Mouse (Mus musculus) neural tube, embryonic 15.5 days (tissue): ENCODE measurements at regions not wholly inside any gene's neighbourhood (a gene's known extent, or its start where the extent isn't known, plus 50 kb on each side); places are given as distances from the start of the nearest gene placed in this dataset.

Experiments used
- ATAC-seq: fragments of 200-750 bp; cut with Nextera tagmentation; 2 replicates; pipeline ENCODE4 v1.8.0; 2017; ENCODE audit warnings: mild to moderate bottlenecking, moderate TSS enrichment, moderate library complexity; ENCODE audit not compliant: low FRiP score
- H3K27ac ChIP-seq: fragments of 300-500 bp; sonication (generic); replicated peaks from 2 replicates; pipeline ENCODE4 v1.5.1; 2015; ENCODE audit warnings: mild to moderate bottlenecking, inconsistent platforms
- H3K27me3 ChIP-seq: fragments of 300-500 bp; sonication (generic); replicated peaks from 2 replicates; pipeline ENCODE4 v1.6.1; 2015; ENCODE audit warnings: inconsistent platforms
- H3K36me3 ChIP-seq: fragments of 300-500 bp; sonication (generic); 2 replicates; pipeline ENCODE4 v1.6.1; 2015; ENCODE audit warnings: inconsistent platforms
- H3K4me1 ChIP-seq: fragments of 300-500 bp; sonication (generic); 2 replicates; pipeline ENCODE4 v1.6.1; 2015; ENCODE audit warnings: inconsistent platforms
- H3K4me2 ChIP-seq: fragments of 300-500 bp; sonication (generic); 2 replicates; pipeline ENCODE4 v1.6.1; 2015; ENCODE audit warnings: inconsistent platforms, mild to moderate bottlenecking, moderate library complexity
- H3K4me3 ChIP-seq: fragments of 300-500 bp; sonication (generic); replicated peaks from 2 replicates; pipeline ENCODE4 v1.5.1; 2015; ENCODE audit warnings: mild to moderate bottlenecking, inconsistent platforms
- H3K9ac ChIP-seq: fragments of 300-500 bp; sonication (generic); replicated peaks from 2 replicates; pipeline ENCODE4 v1.6.1; 2015; ENCODE audit warnings: mild to moderate bottlenecking, inconsistent platforms
- H3K9me3 ChIP-seq: fragments of 300-500 bp; sonication (generic); replicated peaks from 2 replicates; pipeline ENCODE4 v1.6.1; 2016; ENCODE audit warnings: inconsistent platforms
- WGBS: fragments of 180-500 bp; shearing (Covaris S2); methylation state at CpG from one replicate; pipeline ENCODE4 v1.1.7; 2015; ENCODE audit warnings: mixed read lengths; 5-methylcytosine and 5-hydroxymethylcytosine counted together

GRCm38 (mm10) chr17:87501098-87501497, 54.4 kb upstream of the Calm2 start:
- H3K4me2 ChIP-seq, result no peak overlapping the region
- no peak for ATAC-seq
- no peak overlapping the region for H3K27ac ChIP-seq
- H3K4me1 ChIP-seq, result peaks cover 21% of the 10 kb centered on the region
- H3K9me3 ChIP-seq, result no peaks in the 10 kb centered on the region
- no peaks in the 10 kb centered on the region for H3K27me3 ChIP-seq
- H3K36me3 ChIP-seq, result no peaks in the 10 kb centered on the region
- whole genome bisulfite sequencing, result 58% methylated on average over 2 of the region's 2 CpGs
- H3K4me3 ChIP-seq, result no peak overlapping the region
- no peak overlapping the region for H3K9ac ChIP-seq

GRCm38 (mm10) chr17:87501687-87502387, 55.1 kb upstream of the Calm2 start:
- Histone ChIP-seq H3K4me2 (no peak overlapping the region), H3K36me3 (no peaks in the 10 kb centered on the region), H3K9me3 (no peaks in the 10 kb centered on the region), H3K9ac (no peak overlapping the region), H3K27me3 (no peaks in the 10 kb centered on the region), H3K4me1 (peaks cover 21% of the 10 kb centered on the region), H3K4me3 (no peak overlapping the region), H3K27ac (peak overlapping the region; percentile 71)
- 30% methylated on average over 10 of the region's 10 CpGs for WGBS
- ATAC-seq, result 0 out of 2 replicates have a peak, but pooled peaks have one; percentile 23

GRCm38 (mm10) chr17:87502388-87503369, 55.9 kb upstream of the Calm2 start:
- ATAC-seq, result peak; percentile 86
- Histone ChIP-seq H3K27ac (peak overlapping the region; percentile 71), H3K9ac (no peak overlapping the region), H3K4me3 (no peak overlapping the region), H3K27me3 (no peaks in the 10 kb centered on the region), H3K4me1 (peaks cover 21% of the 10 kb centered on the region), H3K36me3 (no peaks in the 10 kb centered on the region), H3K4me2 (peak overlapping the region; percentile 26; the same call in 1 of the 2 replicates), H3K9me3 (no peaks in the 10 kb centered on the region)
- 14% methylated on average over 11 of the region's 14 CpGs for WGBS

GRCm38 (mm10) chr17:87503491-87503890, 56.8 kb upstream of the Calm2 start:
- no peaks in the 10 kb centered on the region for H3K27me3 ChIP-seq
- no peak overlapping the region for H3K4me3 ChIP-seq
- no peak overlapping the region for H3K9ac ChIP-seq
- H3K27ac ChIP-seq, result no peak overlapping the region
- 83% methylated on average over 5 of the region's 5 CpGs for WGBS
- H3K36me3 ChIP-seq, result no peaks in the 10 kb centered on the region
- ATAC-seq, result no peak
- H3K4me1 ChIP-seq, result peaks cover 21% of the 10 kb centered on the region
- H3K4me2 ChIP-seq, result no peak overlapping the region
- H3K9me3 ChIP-seq, result no peaks in the 10 kb centered on the region

GRCm38 (mm10) chr17:87504960-87505681, 58.4 kb upstream of the Calm2 start:
- H3K9me3 ChIP-seq, result no peaks in the 10 kb centered on the region
- ATAC-seq, result no peak
- WGBS, result 53% methylated on average over 5 of the region's 5 CpGs
- no peaks in the 10 kb centered on the region for H3K27me3 ChIP-seq
- no peak overlapping the region for H3K4me3 ChIP-seq
- H3K27ac ChIP-seq, result no peak overlapping the region
- peaks cover 21% of the 10 kb centered on the region for H3K4me1 ChIP-seq
- H3K4me2 ChIP-seq, result no peak overlapping the region
- no peaks in the 10 kb centered on the region for H3K36me3 ChIP-seq
- no peak overlapping the region for H3K9ac ChIP-seq

- Histone ChIP-seq H3K36me3 (no peaks in the 10 kb centered on the region), H3K4me2 (no peak overlapping the region), H3K27ac (no peak overlapping the region), H3K9me3 (no peaks in the 10 kb centered on the region), H3K4me3 (no peak overlapping the region), H3K27me3 (no peaks in the 10 kb centered on the region), H3K9ac (no peak overlapping the region), H3K4me1 (peaks cover 22% of the 10 kb centered on the region)
- ATAC-seq, result no peak
- 52% methylated on average over 8 of the region's 8 CpGs for WGBS
Measured at GRCm38 (mm10) chr17:87507848-87508247, 61.1 kb upstream of the Calm2 start.

GRCm38 (mm10) chr17:87508582-87509253, 62.0 kb upstream of the Calm2 start:
- Histone ChIP-seq H3K4me1 (peaks cover 17% of the 10 kb centered on the region), H3K27ac (no peak overlapping the region), H3K9ac (no peak overlapping the region), H3K4me3 (no peak overlapping the region), H3K27me3 (no peaks in the 10 kb centered on the region), H3K4me2 (no peak overlapping the region), H3K36me3 (no peaks in the 10 kb centered on the region), H3K9me3 (no peaks in the 10 kb centered on the region)
- no peak for ATAC-seq
- WGBS, result 81% methylated on average over 16 of the region's 16 CpGs

- no peak overlapping the region for H3K4me3 ChIP-seq
- WGBS, result 39% methylated on average over 9 of the region's 9 CpGs
- peak overlapping the region; percentile 65 for H3K27ac ChIP-seq
- H3K9me3 ChIP-seq, result no peaks in the 10 kb centered on the region
- no peak overlapping the region for H3K4me2 ChIP-seq
- H3K27me3 ChIP-seq, result no peaks in the 10 kb centered on the region
- H3K9ac ChIP-seq, result no peak overlapping the region
- ATAC-seq, result peak; percentile 57
- no peaks in the 10 kb centered on the region for H3K36me3 ChIP-seq
- H3K4me1 ChIP-seq, result peaks cover 17% of the 10 kb centered on the region
Measured at GRCm38 (mm10) chr17:87512000-87512611, 65.4 kb upstream of the Calm2 start.

GRCm38 (mm10) chr17:87513822-87514221, 67.1 kb upstream of the Calm2 start:
- H3K4me3 ChIP-seq, result no peak overlapping the region
- H3K36me3 ChIP-seq, result no peaks in the 10 kb centered on the region
- peaks cover 17% of the 10 kb centered on the region for H3K4me1 ChIP-seq
- no peaks in the 10 kb centered on the region for H3K27me3 ChIP-seq
- H3K27ac ChIP-seq, result no peak overlapping the region
- no peaks in the 10 kb centered on the region for H3K9me3 ChIP-seq
- 75% methylated on average over 11 of the region's 11 CpGs for WGBS
- H3K4me2 ChIP-seq, result no peak overlapping the region
- no peak for ATAC-seq
- no peak overlapping the region for H3K9ac ChIP-seq

- WGBS, result 60% methylated on average over 6 of the region's 6 CpGs
- Histone ChIP-seq H3K4me3 (no peak overlapping the region), H3K4me1 (peaks cover 17% of the 10 kb centered on the region), H3K9me3 (no peaks in the 10 kb centered on the region), H3K27ac (no peak overlapping the region), H3K9ac (no peak overlapping the region), H3K27me3 (no peaks in the 10 kb centered on the region), H3K36me3 (no peaks in the 10 kb centered on the region), H3K4me2 (no peak overlapping the region)
- no peak for ATAC-seq
Measured at GRCm38 (mm10) chr17:87514366-87515126, 67.8 kb upstream of the Calm2 start.
